Mouse (Mus musculus) E14TG2a.4 (cell line): Measurements from ENCODE around the gene Inpp4b.

Experiments
- H3K27me3 ChIP-seq: 2 replicates; pipeline ENCODE4 v1.6.1; 2014; ENCODE audit warnings: low read length, control low read depth; ENCODE audit not compliant: insufficient read depth
- H3K36me3 ChIP-seq: 2 replicates; pipeline ENCODE4 v1.6.1; 2014; ENCODE audit warnings: low read length, control low read depth; ENCODE audit not compliant: insufficient read depth
- H3K4me1 ChIP-seq: replicated peaks from 2 replicates; pipeline ENCODE4 v1.6.1; 2014; ENCODE audit warnings: low read depth, low read length, control low read depth
- H3K4me3 ChIP-seq: replicated peaks from 2 replicates; pipeline ENCODE4 v1.5.1; 2014; ENCODE audit warnings: mild to moderate bottlenecking, low read length
- H3K9me3 ChIP-seq: 2 replicates; pipeline ENCODE4 v1.6.1; 2014; ENCODE audit warnings: low read length, control low read depth
- CTCF ChIP-seq: conservative IDR thresholded peaks from 2 replicates; pipeline ENCODE4 v1.5.1; 2014; ENCODE audit warnings: low read length
- NANOG ChIP-seq: IDR thresholded peaks from 2 replicates; pipeline ENCODE4 v1.6.1; 2014; ENCODE audit warnings: borderline replicate concordance, low read length, mixed read lengths
- POU5F1 ChIP-seq: IDR thresholded peaks from 2 replicates; pipeline ENCODE4 v1.6.1; 2014; ENCODE audit warnings: low read length, borderline replicate concordance

Gene Inpp4b

DNA sequence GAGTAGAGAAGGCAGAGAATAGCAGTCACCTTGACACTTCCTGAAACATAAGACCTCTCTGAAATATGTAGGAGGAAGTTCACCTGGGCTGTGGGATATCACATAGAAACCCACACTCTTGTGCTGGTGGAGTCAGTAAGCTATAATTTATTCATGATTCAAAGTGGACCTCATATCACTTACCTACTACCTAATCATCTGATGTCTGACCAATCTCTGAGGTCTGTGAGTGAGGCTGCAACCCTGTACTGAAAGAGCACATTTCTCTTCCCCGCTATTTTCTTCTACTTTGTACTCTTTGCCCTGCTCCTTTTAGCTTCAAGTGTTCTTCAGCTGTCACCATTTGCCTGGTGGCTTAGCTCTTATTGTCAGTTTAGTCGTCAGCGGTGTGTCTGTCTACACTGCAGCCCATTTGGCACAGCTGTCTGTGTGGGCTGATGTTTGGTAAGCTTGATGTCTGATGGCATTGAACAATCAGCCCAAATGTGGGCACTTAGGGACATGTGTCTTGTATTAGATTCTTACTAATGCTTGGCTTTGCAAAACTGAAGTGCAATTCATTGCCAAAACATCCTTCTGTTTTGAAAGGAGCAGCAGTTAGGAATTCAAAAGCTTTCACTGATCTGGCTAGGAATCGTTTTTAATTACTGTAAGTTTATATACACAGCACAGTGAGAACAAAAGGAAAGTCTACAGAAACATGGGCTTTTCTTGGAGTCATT is 434.3 kb downstream of the Inpp4b start:
- TF ChIP-seq POU5F1 (no peak), NANOG (no peak), CTCF (no peak)
- Histone ChIP-seq H3K9me3 (no peaks in the 10 kb centered on the region), H3K36me3 (no peaks in the 10 kb centered on the region), H3K4me3 (no peak overlapping the region), H3K4me1 (no peaks in the 10 kb centered on the region), H3K27me3 (no peaks in the 10 kb centered on the region)

GRCm38 (mm10) chr8:81777704-81778103 is 435.3 kb downstream of the Inpp4b start:
- no peaks in the 10 kb centered on the region for H3K36me3 ChIP-seq
- H3K27me3 ChIP-seq, result no peaks in the 10 kb centered on the region
- no peaks in the 10 kb centered on the region for H3K9me3 ChIP-seq
- TF ChIP-seq POU5F1 (no peak), CTCF (no peak), NANOG (no peak)
- H3K4me3 ChIP-seq, result no peak overlapping the region
- H3K4me1 ChIP-seq, result no peaks in the 10 kb centered on the region

- no peak overlapping the region for H3K4me3 ChIP-seq
- H3K9me3 ChIP-seq, result no peaks in the 10 kb centered on the region
- TF ChIP-seq CTCF (no peak), NANOG (no peak), POU5F1 (no peak)
- H3K4me1 ChIP-seq, result no peaks in the 10 kb centered on the region
- no peaks in the 10 kb centered on the region for H3K27me3 ChIP-seq
- no peaks in the 10 kb centered on the region for H3K36me3 ChIP-seq
Measured at GRCm38 (mm10) chr8:81779440-81779839, 437.1 kb downstream of the Inpp4b start.

GRCm38 (mm10) chr8:81780166-81780565 is 437.8 kb downstream of the Inpp4b start:
- no peaks in the 10 kb centered on the region for H3K27me3 ChIP-seq
- no peaks in the 10 kb centered on the region for H3K4me1 ChIP-seq
- TF ChIP-seq POU5F1, result no peak
- no peak for TF ChIP-seq NANOG
- TF ChIP-seq CTCF, result no peak
- no peaks in the 10 kb centered on the region for H3K36me3 ChIP-seq
- H3K9me3 ChIP-seq, result no peaks in the 10 kb centered on the region
- no peak overlapping the region for H3K4me3 ChIP-seq

DNA sequence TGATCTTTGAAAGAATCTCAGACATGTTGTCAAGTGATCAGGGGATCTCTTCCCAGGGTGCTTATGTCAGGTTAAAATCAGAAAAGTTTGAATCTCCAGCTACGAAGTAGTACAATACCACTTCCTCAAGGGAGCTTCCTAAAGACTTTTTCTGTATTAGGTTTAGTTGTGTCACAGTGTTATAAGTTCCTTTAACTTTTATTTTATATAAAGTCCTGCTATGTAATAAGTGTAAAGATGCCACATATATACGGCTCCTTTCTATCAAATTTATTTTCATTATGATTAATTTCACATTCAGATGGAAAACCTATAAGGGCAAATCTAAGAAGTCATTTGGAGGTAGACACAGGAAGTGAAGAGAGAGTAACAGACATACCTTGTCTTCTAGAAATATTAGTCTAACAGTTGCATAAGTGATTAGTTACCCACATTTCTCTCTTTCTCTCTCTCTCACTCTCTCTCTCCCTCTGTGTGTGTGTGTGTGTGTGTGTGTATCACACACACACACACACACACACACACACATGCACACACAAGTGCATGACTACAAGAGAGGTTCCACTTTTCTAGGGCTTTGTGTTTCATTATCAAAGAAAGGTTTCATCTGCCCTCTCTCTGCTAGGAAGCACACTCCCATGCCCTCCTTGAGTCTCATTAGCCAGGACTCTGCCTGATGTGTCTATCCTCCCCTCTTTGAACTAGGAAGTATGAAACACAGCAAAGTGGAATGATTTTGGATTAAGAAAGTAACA is 438.7 kb downstream of the Inpp4b start:
- no peaks in the 10 kb centered on the region for H3K36me3 ChIP-seq
- H3K4me3 ChIP-seq, result no peak overlapping the region
- H3K27me3 ChIP-seq, result no peaks in the 10 kb centered on the region
- no peaks in the 10 kb centered on the region for H3K4me1 ChIP-seq
- no peaks in the 10 kb centered on the region for H3K9me3 ChIP-seq
- TF ChIP-seq POU5F1, result no peak
- TF ChIP-seq NANOG, result no peak
- TF ChIP-seq CTCF, result no peak

GRCm38 (mm10) chr8:81782781-81783180 is 440.4 kb downstream of the Inpp4b start:
- TF ChIP-seq POU5F1 (no peak), CTCF (no peak), NANOG (no peak)
- no peaks in the 10 kb centered on the region for H3K9me3 ChIP-seq
- no peaks in the 10 kb centered on the region for H3K4me1 ChIP-seq
- no peaks in the 10 kb centered on the region for H3K27me3 ChIP-seq
- H3K36me3 ChIP-seq, result no peaks in the 10 kb centered on the region
- H3K4me3 ChIP-seq, result no peak overlapping the region

DNA sequence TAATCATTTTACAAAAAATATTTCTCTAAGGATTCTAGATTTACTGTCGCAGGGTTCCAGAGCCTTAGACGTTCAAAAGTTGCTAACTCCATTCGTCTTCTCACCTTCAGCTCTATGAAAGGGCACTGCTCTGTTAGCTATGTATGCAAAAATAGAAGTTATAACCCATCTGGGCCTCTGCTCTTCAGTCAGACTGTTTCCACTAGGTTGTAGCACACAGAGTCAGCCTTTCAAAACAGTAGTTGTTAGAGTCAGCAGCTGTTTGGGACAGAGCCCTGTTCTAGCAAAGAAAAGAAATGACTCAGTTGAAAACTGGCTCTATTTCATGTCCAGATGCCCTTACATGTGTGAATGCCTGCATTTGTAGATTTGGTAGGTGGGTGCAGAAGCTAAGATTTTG is 442.4 kb downstream of the Inpp4b start:
- Histone ChIP-seq H3K9me3 (no peaks in the 10 kb centered on the region), H3K4me1 (no peaks in the 10 kb centered on the region), H3K27me3 (no peaks in the 10 kb centered on the region), H3K36me3 (no peaks in the 10 kb centered on the region), H3K4me3 (no peak overlapping the region)
- TF ChIP-seq NANOG (no peak), CTCF (no peak)

DNA sequence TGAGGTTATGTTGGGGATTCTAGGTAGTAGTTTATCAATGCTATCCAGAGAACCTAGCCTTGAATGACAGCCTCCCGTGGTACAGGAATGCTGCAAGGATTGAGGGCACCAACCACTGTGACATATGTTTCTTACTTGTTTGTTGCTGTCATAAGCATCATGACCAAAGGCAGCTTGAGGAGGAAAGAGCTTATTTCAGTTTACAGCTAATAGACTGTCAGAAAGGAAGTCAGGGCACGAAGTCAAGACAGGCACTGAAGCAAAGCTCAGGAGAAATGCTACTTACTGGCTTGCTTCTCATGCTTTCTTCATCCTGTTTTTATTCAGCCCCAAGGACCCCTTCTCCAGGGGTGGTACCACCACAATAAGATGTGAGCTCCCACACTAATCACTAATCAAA is 446.1 kb downstream of the Inpp4b start:
- Histone ChIP-seq H3K27me3 (no peaks in the 10 kb centered on the region), H3K4me3 (no peak overlapping the region), H3K4me1 (no peaks in the 10 kb centered on the region), H3K36me3 (no peaks in the 10 kb centered on the region), H3K9me3 (no peaks in the 10 kb centered on the region)
- TF ChIP-seq POU5F1 (no peak), NANOG (no peak), CTCF (no peak)

GRCm38 (mm10) chr8:81792649-81793048 is 450.3 kb downstream of the Inpp4b start:
- Histone ChIP-seq H3K27me3 (no peaks in the 10 kb centered on the region), H3K9me3 (no peaks in the 10 kb centered on the region), H3K4me1 (no peaks in the 10 kb centered on the region), H3K36me3 (no peaks in the 10 kb centered on the region), H3K4me3 (no peak overlapping the region)
- TF ChIP-seq POU5F1 (no peak), NANOG (no peak), CTCF (no peak)
